Mouse (Mus musculus) G1E (cell line): ENCODE results near the gene Atf7. TPM values are rescaled to one million over a fixed set of nuclear protein-coding genes. Genes with fewer than 3 reads are reported as not detected.
A peak's percentile ranks its signal among the peaks of the same experiment; 100 is the strongest.

ENCODE experiments used
- ATAC-seq: 2 replicates; pipeline ENCODE4 v1.8.0; 2016; ENCODE audit warnings: mild to moderate bottlenecking; ENCODE audit not compliant: insufficient number of reproducible peaks, poor library complexity, low FRiP score, severe bottlenecking; ENCODE audit errors: extremely low read depth
- DNase-seq: peaks from one replicate; pipeline ENCODE4 v3.0.0; 2012; ENCODE audit warnings: low spot score
- H3K27me3 ChIP-seq: 2 replicates; pipeline ENCODE4 v1.6.1; 2012; ENCODE audit warnings: mild to moderate bottlenecking, low read length, inconsistent platforms; ENCODE audit not compliant: insufficient read depth
- H3K36me3 ChIP-seq: replicated peaks from 2 replicates; pipeline ENCODE3; 2012; ENCODE audit warnings: mild to moderate bottlenecking, inconsistent platforms
- H3K4me1 ChIP-seq: 2 replicates; pipeline ENCODE4 v1.6.1; 2012; ENCODE audit warnings: low read depth, low read length, inconsistent platforms, mixed read lengths; ENCODE audit not compliant: insufficient read depth
- H3K4me3 ChIP-seq: 2 replicates; pipeline ENCODE4 v1.5.1; 2012; ENCODE audit warnings: low read depth, mild to moderate bottlenecking, inconsistent platforms, low read length, moderate library complexity, mixed read lengths
- H3K9me3 ChIP-seq: replicated peaks from 2 replicates; pipeline ENCODE4 v1.6.1; 2012; ENCODE audit warnings: inconsistent platforms
- CTCF ChIP-seq: IDR thresholded peaks from 2 replicates; pipeline ENCODE4 v1.5.1; 2012; ENCODE audit warnings: low read depth, low read length, inconsistent platforms, mixed read lengths
- GATA1 ChIP-seq: IDR thresholded peaks from 2 replicates; pipeline ENCODE4 v1.6.1; 2012; ENCODE audit warnings: borderline replicate concordance, low read length, inconsistent platforms, mixed read lengths
- GATA2 ChIP-seq: IDR thresholded peaks from 2 replicates; pipeline ENCODE4 v1.6.1; 2012; ENCODE audit warnings: low read depth, low read length, inconsistent platforms, borderline replicate concordance
- POLR2AphosphoS5 ChIP-seq: IDR thresholded peaks from 2 replicates; pipeline ENCODE4 v1.6.1; 2012; ENCODE audit warnings: low read depth, low read length, inconsistent platforms; ENCODE audit not compliant: insufficient replicate concordance
- TAL1 ChIP-seq: conservative IDR thresholded peaks from 2 replicates; pipeline ENCODE4 v1.6.1; 2012; ENCODE audit warnings: low read depth, low read length, inconsistent platforms, mixed read lengths
- polyA plus RNA-seq: library from polyadenylated mRNA; stranded (reverse); fragments of >175 nt; gene quantifications from 2 replicates; pipeline ENCODE4 v1.2.3, GENCODE M21; 2012
- total RNA-seq, 2 experiments: library from RNA; stranded (forward) in 1 of 2; stranded (reverse) in 1 of 2; fragments of 200-1000 nt in 1 of 2; fragments of >200 nt in 1 of 2; fragmentation: Nextera tagmentation in 1 of 2; gene quantifications; 2 replicates each; pipeline ENCODE4 v1.2.3; 2014 to 2017

Atf7 gene
- total and polyA plus RNA-seq, 3 experiments: 13.6 to 200 (median 29.3) TPM

GRCm38 (mm10) chr15:102511285-102511833 lies 113.9 kb downstream of the Atf7 start:
- ATAC-seq: no peak
- DNase-seq: no peak
- Histone ChIP-seq H3K4me1 (peaks cover 30% of the 10 kb centered on the region), H3K4me3 (no peak overlapping the region), H3K36me3 (peaks cover 4% of the 10 kb centered on the region), H3K9me3 (no peaks in the 10 kb centered on the region), H3K27me3 (peaks cover 34% of the 10 kb centered on the region)
- TF ChIP-seq TAL1 (no peak), CTCF (no peak), GATA1 (no peak), POLR2AphosphoS5 (no peak), GATA2 (no peak)

DNA sequence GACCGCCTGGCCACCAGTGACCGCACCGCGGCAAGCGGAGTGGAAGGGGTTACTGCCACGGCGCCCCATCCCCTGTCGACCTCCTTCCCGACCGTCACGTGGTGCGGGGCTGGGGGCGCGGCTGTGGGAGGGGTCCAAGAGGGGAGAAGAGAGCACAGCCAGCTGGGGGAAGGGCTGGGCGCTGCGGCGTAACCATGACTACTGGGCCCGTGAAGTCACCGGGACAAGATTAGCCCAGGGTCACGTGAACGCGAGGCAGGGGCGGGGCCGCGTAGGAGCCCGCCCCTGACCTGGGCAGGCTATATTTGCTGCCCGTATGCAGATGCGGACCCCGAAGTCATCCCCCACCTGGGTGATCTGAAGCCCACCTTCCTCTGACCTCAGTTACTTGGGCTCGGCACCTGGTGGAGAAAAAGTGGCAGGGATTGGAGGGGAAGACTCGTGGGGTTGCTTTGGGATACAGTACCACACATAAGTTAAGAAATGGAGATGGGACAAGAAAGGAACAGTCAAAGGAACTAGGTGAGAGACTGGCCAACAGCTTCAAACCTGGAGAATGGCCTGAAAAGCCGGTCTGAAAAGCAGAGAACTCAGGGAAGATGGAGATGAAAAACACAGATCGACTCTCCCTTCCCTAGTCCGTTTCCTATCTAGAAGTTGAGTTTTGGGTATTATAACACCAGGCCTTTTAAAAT lies 114.5 kb downstream of the Atf7 start:
- peaks cover 28% of the 10 kb centered on the region for H3K27me3 ChIP-seq
- H3K9me3 ChIP-seq: no peaks in the 10 kb centered on the region
- ATAC-seq (peak; percentile 85), DNase-seq (peak; percentile 75)
- peaks cover 29% of the 10 kb centered on the region for H3K4me1 ChIP-seq
- peak overlapping the region; percentile 77 for H3K4me3 ChIP-seq
- no peak for TF ChIP-seq POLR2AphosphoS5
- TF ChIP-seq CTCF: no peak
- H3K36me3 ChIP-seq: peaks cover 8% of the 10 kb centered on the region

DNA sequence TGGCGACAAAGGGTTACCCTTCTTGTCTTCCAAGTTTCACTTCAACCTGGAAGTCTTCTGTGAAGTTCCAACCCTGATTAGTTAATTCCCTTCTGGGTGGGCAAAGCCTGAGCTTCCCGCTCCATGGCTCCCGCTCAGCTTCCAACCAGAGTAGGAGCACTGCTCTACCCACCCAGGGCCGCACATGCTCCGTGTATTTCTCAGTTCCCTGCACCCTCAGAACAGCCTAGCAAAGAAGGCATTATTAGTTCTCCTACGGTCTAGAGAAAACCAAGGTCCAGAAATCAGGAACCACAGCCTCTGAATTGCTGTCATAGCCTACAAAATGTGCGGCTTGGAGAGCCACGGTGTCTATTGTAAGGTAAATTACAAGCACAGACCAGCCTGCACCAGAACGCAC lies 115.2 kb downstream of the Atf7 start:
- H3K9me3 ChIP-seq: no peaks in the 10 kb centered on the region
- DNase-seq (no peak), ATAC-seq (no peak)
- no peak for TF ChIP-seq TAL1
- TF ChIP-seq GATA1: no peak
- TF ChIP-seq CTCF: no peak
- TF ChIP-seq POLR2AphosphoS5: no peak
- no peak for TF ChIP-seq GATA2
- H3K4me3 ChIP-seq: peak overlapping the region; percentile 77
- H3K4me1 ChIP-seq: peaks cover 31% of the 10 kb centered on the region
- peaks cover 14% of the 10 kb centered on the region for H3K36me3 ChIP-seq
- H3K27me3 ChIP-seq: peaks cover 23% of the 10 kb centered on the region

- Histone ChIP-seq H3K4me3 (no peak overlapping the region), H3K27me3 (peaks cover 23% of the 10 kb centered on the region), H3K36me3 (peaks cover 30% of the 10 kb centered on the region), H3K9me3 (no peaks in the 10 kb centered on the region), H3K4me1 (peaks cover 37% of the 10 kb centered on the region)
- TF ChIP-seq GATA1 (no peak), CTCF (no peak), POLR2AphosphoS5 (no peak), GATA2 (no peak), TAL1 (no peak)
- ATAC-seq (no peak), DNase-seq (no peak)
These were observed 116.9 kb downstream of the Atf7 start for GRCm38 (mm10) chr15:102508336-102508735.

GRCm38 (mm10) chr15:102507561-102507960 lies 117.7 kb downstream of the Atf7 start:
- Histone ChIP-seq H3K4me1 (peaks cover 37% of the 10 kb centered on the region), H3K36me3 (peaks cover 38% of the 10 kb centered on the region), H3K4me3 (no peak overlapping the region), H3K9me3 (no peaks in the 10 kb centered on the region), H3K27me3 (peaks cover 23% of the 10 kb centered on the region)
- no peak for TF ChIP-seq TAL1
- no peak for TF ChIP-seq CTCF
- no peak for TF ChIP-seq GATA2
- TF ChIP-seq POLR2AphosphoS5: no peak
- no peak for TF ChIP-seq GATA1
- no peak for DNase-seq
- ATAC-seq: no peak

DNA sequence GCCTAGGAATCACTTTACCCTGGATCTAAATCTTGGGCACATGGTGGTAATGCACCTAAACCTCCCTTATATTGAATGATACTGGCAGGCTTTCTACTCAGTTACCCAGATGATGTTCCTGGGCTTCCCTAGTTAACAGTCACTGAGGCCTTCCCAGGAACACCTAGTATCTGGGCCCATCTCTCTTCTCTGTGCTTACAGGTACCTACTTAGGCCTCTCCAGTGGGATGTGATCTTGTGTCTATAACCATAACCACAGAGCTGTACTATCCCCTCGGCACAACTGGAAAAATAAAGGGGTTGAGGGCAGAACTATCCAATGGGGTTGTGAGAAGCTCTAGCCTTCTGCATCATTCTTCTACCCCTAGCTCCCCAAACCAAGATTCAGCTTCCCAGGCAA lies 118.4 kb downstream of the Atf7 start:
- peaks cover 16% of the 10 kb centered on the region for H3K27me3 ChIP-seq
- no peak overlapping the region for H3K4me3 ChIP-seq
- peaks cover 41% of the 10 kb centered on the region for H3K4me1 ChIP-seq
- H3K9me3 ChIP-seq: no peaks in the 10 kb centered on the region
- H3K36me3 ChIP-seq: peaks cover 44% of the 10 kb centered on the region
- ATAC-seq (no peak), DNase-seq (no peak)
- TF ChIP-seq GATA2 (no peak), GATA1 (no peak), TAL1 (no peak), POLR2AphosphoS5 (no peak), CTCF (no peak)
